Comparison of ENCODE assay signal across 20 mouse cellular contexts in genomic region chr2:172219186-172219585, GRCm38 (mm10). TPM values are rescaled to one million over a fixed set of nuclear protein-coding genes. Genes with fewer than 3 reads are reported as not detected.
DNase-seq lines count a peak whose midpoint lies in the region; ATAC-seq and TF ChIP-seq lines count a peak whose summit lies in the region.
"Had no signal": no experiment of that assay in that cellular context is flagged by ENCODE, and none has a peak within 500 bp of the region (broad histone marks: within the 10 kb centered on the region; RNA-seq: fewer than 3 reads in every experiment).

No protein-coding gene starts in this region.

- ATAC-seq in lung, embryonic 14.5 days (ENCODE audit: insufficient read depth) = no peak
- no peak for ATAC-seq in embryonic facial prominence, embryonic 13.5 days (ENCODE audit: insufficient number of reproducible peaks, insufficient read depth, low FRiP score, low TSS enrichment, low read depth)
- ATAC-seq in midbrain, postnatal 0 days (ENCODE audit: low FRiP score) = no peak
- ATAC-seq in forebrain, postnatal 0 days = no peak
- ATAC-seq: forebrain, embryonic 14.5 days; intestine, embryonic 15.5 days had no signal

- H3K9ac ChIP-seq in lung, embryonic 14.5 days = no peak overlapping the region
- no peak overlapping the region for H3K9ac ChIP-seq in embryonic facial prominence, embryonic 13.5 days
- no peak overlapping the region for H3K9ac ChIP-seq in midbrain, postnatal 0 days (replicated peaks; ENCODE audit: low read length, poor library complexity, severe bottlenecking)
- no peak overlapping the region for H3K9ac ChIP-seq in forebrain, postnatal 0 days
- H3K9ac ChIP-seq: heart, embryonic 15.5 days; intestine, embryonic 15.5 days; neural tube, embryonic 12.5 days had no signal

- peak; percentile 75 for DNase-seq in heart, embryonic 10.5 days (ENCODE audit: low spot score)
- no peak for DNase-seq in heart, postnatal 25 days (ENCODE audit: low spot score)
- DNase-seq in lung, embryonic 14.5 days = no peak
- DNase-seq in lung, postnatal 25 days (ENCODE audit: low spot score) = no peak
- DNase-seq in midbrain, postnatal 0 days (ENCODE audit: low spot score) = no peak
- DNase-seq in forebrain, postnatal 0 days = no peak
- DNase-seq: cerebellum, adult 9-11 months; kidney, postnatal 36 days; lung, postnatal 10 days; right cerebral cortex, postnatal 14 days; thymus, postnatal 36 days had no signal

- intact Hi-C loops in heart, postnatal 25 days (cut with DNase I) = loop anchor here (10.0 kb wide), 1 partner anchor 1694 kb away; no protein-coding TSS in a partner anchor

- no peak overlapping the region for H3K27ac ChIP-seq in heart, embryonic 10.5 days
- H3K27ac ChIP-seq in lung, embryonic 14.5 days (ENCODE audit: low read depth) = no peak overlapping the region
- peak overlapping the region; percentile 33; the same call in 1 of the 2 replicates for H3K27ac ChIP-seq in embryonic facial prominence, embryonic 13.5 days
- H3K27ac ChIP-seq in midbrain, postnatal 0 days (ENCODE audit: low read depth, low read length) = no peak overlapping the region
- no peak overlapping the region for H3K27ac ChIP-seq in forebrain, postnatal 0 days (ENCODE audit: low read depth, low read length)
- H3K27ac ChIP-seq: heart, embryonic 15.5 days; intestine, embryonic 15.5 days; neural tube, embryonic 12.5 days had no signal

- H3K4me2 ChIP-seq in lung, embryonic 14.5 days = no peak overlapping the region
- H3K4me2 ChIP-seq in embryonic facial prominence, embryonic 13.5 days = no peak overlapping the region
- H3K4me2 ChIP-seq in midbrain, postnatal 0 days (ENCODE audit: low read depth, low read length, poor library complexity, severe bottlenecking) = no peak overlapping the region
- H3K4me2 ChIP-seq in forebrain, postnatal 0 days (ENCODE audit: low read depth) = no peak overlapping the region
- H3K4me2 ChIP-seq: heart, embryonic 15.5 days; intestine, embryonic 15.5 days; neural tube, embryonic 12.5 days had no signal

- no peak overlapping the region for H3K4me3 ChIP-seq in heart, embryonic 10.5 days
- no peak overlapping the region for H3K4me3 ChIP-seq in lung, embryonic 14.5 days (ENCODE audit: low read depth, low read length)
- no peak overlapping the region for H3K4me3 ChIP-seq in embryonic facial prominence, embryonic 13.5 days
- no peak overlapping the region for H3K4me3 ChIP-seq in midbrain, postnatal 0 days (ENCODE audit: low read depth, low read length)
- H3K4me3 ChIP-seq in forebrain, postnatal 0 days (ENCODE audit: low read depth, low read length) = no peak overlapping the region
- H3K4me3 ChIP-seq: heart, embryonic 15.5 days; intestine, embryonic 15.5 days; neural tube, embryonic 12.5 days had no signal

- no peaks in the 10 kb centered on the region for H3K9me3 ChIP-seq in heart, embryonic 10.5 days
- H3K9me3 ChIP-seq in lung, embryonic 14.5 days (ENCODE audit: low read depth, low read length) = no peaks in the 10 kb centered on the region
- no peaks in the 10 kb centered on the region for H3K9me3 ChIP-seq in embryonic facial prominence, embryonic 13.5 days
- H3K9me3 ChIP-seq in midbrain, postnatal 0 days (ENCODE audit: low read length) = no peaks in the 10 kb centered on the region
- no peaks in the 10 kb centered on the region for H3K9me3 ChIP-seq in forebrain, postnatal 0 days (ENCODE audit: low read length)
- H3K9me3 ChIP-seq: heart, embryonic 15.5 days; intestine, embryonic 15.5 days; neural tube, embryonic 12.5 days had no signal

- H3K27me3 ChIP-seq in heart, embryonic 10.5 days (ENCODE audit: insufficient read depth, poor library complexity, severe bottlenecking) = peaks cover 9% of the 10 kb centered on the region; the same call in 1 of the 2 replicates
- H3K27me3 ChIP-seq in lung, embryonic 14.5 days (ENCODE audit: insufficient read depth, low read length) = no peaks in the 10 kb centered on the region
- H3K27me3 ChIP-seq in embryonic facial prominence, embryonic 13.5 days = peaks cover 8% of the 10 kb centered on the region
- H3K27me3 ChIP-seq in midbrain, postnatal 0 days (ENCODE audit: insufficient read depth, low read length) = peaks cover 4% of the 10 kb centered on the region; the same call in 1 of the 2 replicates
- no peaks in the 10 kb centered on the region for H3K27me3 ChIP-seq in forebrain, postnatal 0 days (ENCODE audit: insufficient read depth, low read length)
- H3K27me3 ChIP-seq: neural tube, embryonic 12.5 days had no signal

- peak; percentile 28; the same call in 1 of the 2 replicates for TF ChIP-seq CTCF in lung, embryonic 14.5 days (IDR thresholded peaks at IDR 0.05; ENCODE audit: low read depth)
- TF ChIP-seq CTCF in midbrain, postnatal 0 days (IDR thresholded peaks at IDR 0.05) = no peak
- TF ChIP-seq CTCF in forebrain, postnatal 0 days (IDR thresholded peaks at IDR 0.05; ENCODE audit: low read depth) = no peak

- H3K4me1 ChIP-seq in heart, embryonic 10.5 days = no peaks in the 10 kb centered on the region
- H3K4me1 ChIP-seq in lung, embryonic 14.5 days (ENCODE audit: insufficient read depth) = no peaks in the 10 kb centered on the region
- peaks cover 8% of the 10 kb centered on the region for H3K4me1 ChIP-seq in embryonic facial prominence, embryonic 13.5 days
- no peaks in the 10 kb centered on the region for H3K4me1 ChIP-seq in midbrain, postnatal 0 days (ENCODE audit: insufficient read depth, low read length)
- H3K4me1 ChIP-seq in forebrain, postnatal 0 days (ENCODE audit: insufficient read depth) = no peaks in the 10 kb centered on the region
- H3K4me1 ChIP-seq: intestine, embryonic 15.5 days; neural tube, embryonic 12.5 days had no signal

- H3K36me3 ChIP-seq in heart, embryonic 10.5 days = no peaks in the 10 kb centered on the region
- H3K36me3 ChIP-seq in lung, embryonic 14.5 days (ENCODE audit: insufficient read depth) = no peaks in the 10 kb centered on the region
- H3K36me3 ChIP-seq in embryonic facial prominence, embryonic 13.5 days = no peaks in the 10 kb centered on the region
- no peaks in the 10 kb centered on the region for H3K36me3 ChIP-seq in midbrain, postnatal 0 days (ENCODE audit: insufficient read depth, low read length)
- H3K36me3 ChIP-seq in forebrain, postnatal 0 days (ENCODE audit: insufficient read depth) = no peaks in the 10 kb centered on the region
- H3K36me3 ChIP-seq: heart, embryonic 15.5 days; intestine, embryonic 15.5 days; neural tube, embryonic 12.5 days had no signal

- 53% methylated on average over 5 of the region's 5 CpGs for WGBS in heart, embryonic 10.5 days
- WGBS in lung, embryonic 14.5 days = 50% methylated on average over 5 of the region's 5 CpGs
- 50% methylated on average over 5 of the region's 5 CpGs for WGBS in embryonic facial prominence, embryonic 13.5 days
- WGBS in midbrain, postnatal 0 days = 63% methylated on average over 5 of the region's 5 CpGs
- 62% methylated on average over 5 of the region's 5 CpGs for WGBS in forebrain, postnatal 0 days

RNA-seq across cellular contexts. Expression of gene Mc3r, which starts 29.1 kb away (rescaled TPM):
- not detected in 2 replicates for polyA plus RNA-seq in heart, embryonic 10.5 days (2016; fragmentation: Nextera tagmentation; extraction: Ambion mirVana)
- total RNA-seq in heart, postnatal 25 days (2021) = not detected
- not detected in 2 replicates for polyA plus RNA-seq in lung, embryonic 14.5 days (2014; fragmentation: Nextera tagmentation; extraction: Ambion mirVana)
- not detected in 2 replicates for polyA plus RNA-seq in embryonic facial prominence, embryonic 13.5 days (2015; fragmentation: Nextera tagmentation; extraction: Ambion mirVana)
- 0.60 and 0.71 TPM in 2 replicates for total RNA-seq in midbrain, postnatal 0 days (2014; rRNA removed)
- 0.94 and 1.1 TPM in 2 replicates for polyA plus RNA-seq in midbrain, postnatal 0 days (2015; fragmentation: Nextera tagmentation; extraction: Ambion mirVana)
- 0.31 and 0.86 TPM in 2 replicates for total RNA-seq in forebrain, postnatal 0 days (2014; rRNA removed)
- polyA plus RNA-seq in forebrain, postnatal 0 days (2015; fragmentation: Nextera tagmentation; extraction: Ambion mirVana) = 0.29 and 0.53 TPM in 2 replicates
- total RNA-seq: gastrocnemius, postnatal 4 days; monocyte, adult 5-6 weeks had no signal
- polyA plus RNA-seq: heart, embryonic 15.5 days; hindbrain, embryonic 11.5 days; intestine, embryonic 15.5 days; neural tube, embryonic 12.5 days; stomach, embryonic 16.5 days had no signal
